In the genomic region with DNA sequence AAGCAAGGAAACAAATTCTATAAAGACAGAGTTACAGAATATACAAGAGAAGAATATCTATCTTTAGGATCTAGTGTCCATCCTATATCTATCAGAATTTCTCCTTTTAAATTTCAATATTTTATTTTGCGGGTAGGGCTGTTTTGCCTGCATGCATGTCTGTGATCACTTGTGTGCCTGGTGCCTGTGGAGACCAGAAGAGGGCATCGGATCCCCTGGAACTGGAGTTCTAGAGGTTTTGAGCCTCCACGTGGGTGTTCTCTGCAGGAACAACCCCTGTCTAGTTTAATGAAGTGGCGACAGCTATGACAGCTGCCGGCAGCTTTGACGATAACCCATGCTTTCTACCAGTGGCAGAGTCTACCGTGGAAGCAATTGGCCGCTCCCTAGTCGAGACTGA, we compare ENCODE assay signal across 9 mouse cellular contexts. TPM values are rescaled to one million over a fixed set of nuclear protein-coding genes. Genes with fewer than 3 reads are reported as not detected.
DNase-seq lines count a peak whose midpoint lies in the region; ATAC-seq and TF ChIP-seq lines count a peak whose summit lies in the region.
"Had no signal": no experiment of that assay in that cellular context is flagged by ENCODE, and none has a peak within 500 bp of the region (broad histone marks: within the 10 kb centered on the region; RNA-seq: fewer than 3 reads in every experiment).

No protein-coding gene starts in this region.

- peak; percentile 67 for TF ChIP-seq RAD21 in MEL (IDR thresholded peaks at IDR 0.05; ENCODE audit: low read depth, low read length)

- H3K4me3 ChIP-seq in MEL (ENCODE audit: control insufficient read depth in 1 of 2, insufficient read depth in 1 of 2, low read depth in 2 of 2, low read length in 2 of 2), result peak overlapping the region; percentile 62 to 67
- H3K4me3 ChIP-seq: midbrain, embryonic 12.5 days had no signal

- H3K4me1 ChIP-seq in MEL (ENCODE audit: control insufficient read depth in 1 of 2, insufficient read depth in 2 of 2, low read length in 2 of 2), result peaks cover 7 to 14% of the 10 kb centered on the region in 2 experiments; a peak in 3 of 4 replicates
- H3K4me1 ChIP-seq: midbrain, embryonic 12.5 days had no signal

- no peaks in the 10 kb centered on the region; the same call in 1 of the 2 replicates for H3K79me2 ChIP-seq in MEL (ENCODE audit: control insufficient read depth, insufficient read depth, low read length, poor library complexity)

- peak; percentile 26 to 53; a peak in 2 of 4 replicates for ATAC-seq in hematopoietic stem cell, adult 5-6 weeks (replicated peaks in 1 of 2; ENCODE audit: insufficient read depth in 1 of 2, low FRiP score in 2 of 2, low TSS enrichment in 1 of 2, low read depth in 1 of 2, poor library complexity in 2 of 2, severe bottlenecking in 2 of 2)

- peak in 2 of 3 experiments; percentile 76 to 81; a peak in 5 of 6 replicates for TF ChIP-seq CTCF in MEL (IDR thresholded peaks at IDR 0.05 in 2 of 3, conservative IDR thresholded peaks at IDR 0.05 in 1 of 3; ENCODE audit: control insufficient read depth in 1 of 3, insufficient read depth in 1 of 3, low read depth in 2 of 3, low read length in 3 of 3, poor library complexity in 1 of 3, severe bottlenecking in 1 of 3)

- H3K27me3 ChIP-seq in MEL (ENCODE audit: control insufficient read depth in 1 of 2, insufficient read depth in 2 of 2, low read length in 2 of 2), result peaks cover 0 to 3% of the 10 kb centered on the region in 2 experiments; a peak in 2 of 4 replicates

- H3K27ac ChIP-seq in MEL (ENCODE audit: control insufficient read depth, low read depth, low read length), result peak overlapping the region; percentile 47
- H3K27ac ChIP-seq: midbrain, embryonic 12.5 days had no signal

- H3K9me3 ChIP-seq in MEL (replicated peaks; ENCODE audit: insufficient read depth, low read length), result no peaks in the 10 kb centered on the region
- H3K9me3 ChIP-seq: midbrain, embryonic 12.5 days had no signal

- H3K9ac ChIP-seq in MEL (ENCODE audit: control insufficient read depth, low read depth, low read length, poor library complexity, severe bottlenecking), result peak overlapping the region; percentile 68
- H3K9ac ChIP-seq: midbrain, embryonic 12.5 days had no signal

- peaks cover 0 to 16% of the 10 kb centered on the region in 2 experiments; a peak in 2 of 4 replicates for H3K36me3 ChIP-seq in MEL (ENCODE audit: control insufficient read depth in 1 of 2, insufficient read depth in 2 of 2, low read length in 2 of 2)
- H3K36me3 ChIP-seq: midbrain, embryonic 12.5 days had no signal

- no peak for TF ChIP-seq EP300 in MEL (IDR thresholded peaks at IDR 0.05; ENCODE audit: low read depth in 1 of 2, low read length in 2 of 2)

- 0 out of 4 replicates have a peak, but pooled peaks of 1 of the 2 experiments have one; percentile 17 for TF ChIP-seq POLR2A in MEL (IDR thresholded peaks at IDR 0.05; ENCODE audit: control insufficient read depth in 1 of 2, insufficient read depth in 1 of 2, low read depth in 1 of 2, low read length in 2 of 2, poor library complexity in 1 of 2)

- DNase-seq in cerebellum, adult 9-10 months, result peak; percentile 17
- no peak for DNase-seq in cerebellum, adult 11-12 months
- peak; percentile 95 for DNase-seq in MEL (ENCODE audit: low read depth, low spot score)
- peak; percentile 29 for DNase-seq in embryo, embryonic 11.5 days (ENCODE audit: low read depth, low spot score)
- peak; percentile 29 to 43 for DNase-seq in layer of hippocampus, postnatal 10 days (ENCODE audit: low spot score in 2 of 2)
- peak; percentile 54 for DNase-seq in lung, postnatal 14 days
- DNase-seq in telencephalon, adult 2 months (ENCODE audit: low read depth, low spot score), result peak; percentile 18

TF ChIP-seq in MEL, 35 proteins besides CTCF, POLR2A, EP300 and RAD21:
- TF ChIP-seq MAZ (IDR thresholded peaks at IDR 0.05; ENCODE audit: low read depth, low read length), result peak; percentile 53; the same call in 1 of the 2 replicates
- peak; percentile 98 for TF ChIP-seq MXI1 (IDR thresholded peaks at IDR 0.05; ENCODE audit: low read depth, low read length)
- no peak for TF ChIP-seq POLR2AphosphoS2 (IDR thresholded peaks at IDR 0.05; ENCODE audit: low read length)
- TF ChIP-seq CHD2 (IDR thresholded peaks at IDR 0.05; ENCODE audit: low read length), result no peak
- peak; percentile 66 for TF ChIP-seq SMC3 (IDR thresholded peaks at IDR 0.05; ENCODE audit: low read depth, low read length)
- peak; percentile 94 for TF ChIP-seq MAX (IDR thresholded peaks at IDR 0.05; ENCODE audit: low read length)
- no peak for TF ChIP-seq MYB (IDR thresholded peaks at IDR 0.05; ENCODE audit: low read depth, low read length)
- TF ChIP-seq NELFE (IDR thresholded peaks at IDR 0.05; ENCODE audit: low read depth, low read length), result no peak
- TF ChIP-seq TBP (IDR thresholded peaks at IDR 0.05; ENCODE audit: low read depth, low read length), result peak; percentile 14; the same call in 1 of the 2 replicates
- peak; percentile 93 for TF ChIP-seq SIN3A (IDR thresholded peaks at IDR 0.05; ENCODE audit: low read length)
- TF ChIP-seq USF1 (IDR thresholded peaks at IDR 0.05; ENCODE audit: low read depth, low read length), result peak; percentile 70
- peak; percentile 21; the same call in 1 of the 2 replicates for TF ChIP-seq TAL1 (IDR thresholded peaks at IDR 0.05; ENCODE audit: low read length)
- TF ChIP-seq UBTF (IDR thresholded peaks at IDR 0.05; ENCODE audit: borderline replicate concordance, insufficient read depth, low read depth, low read length), result no peak
- TF ChIP-seq HCFC1 (IDR thresholded peaks at IDR 0.05; ENCODE audit: low read depth, low read length), result no peak
- peak; percentile 41 for TF ChIP-seq ETS1 (IDR thresholded peaks at IDR 0.05; ENCODE audit: low read depth, low read length)
- no peak for TF ChIP-seq ZC3H11A (IDR thresholded peaks at IDR 0.05; ENCODE audit: low read depth, low read length)
- TF ChIP-seq ZKSCAN1 (IDR thresholded peaks at IDR 0.05; ENCODE audit: low read depth, low read length), result 0 out of 2 replicates have a peak, but pooled peaks have one; percentile 7
- peak; percentile 38; the same call in 1 of the 2 replicates for TF ChIP-seq GATA1 (IDR thresholded peaks at IDR 0.05; ENCODE audit: low read depth, low read length)
- no peak for TF ChIP-seq MEF2A (IDR thresholded peaks at IDR 0.05; ENCODE audit: extremely low read depth, insufficient replicate concordance, low read depth, low read length, poor library complexity, severe bottlenecking)
- 0 out of 2 replicates have a peak, but pooled peaks have one; percentile 11 for TF ChIP-seq BHLHE40 (IDR thresholded peaks at IDR 0.05; ENCODE audit: borderline replicate concordance, low read depth, low read length)
- peak; percentile 99 for TF ChIP-seq MYC (IDR thresholded peaks at IDR 0.05; ENCODE audit: low read depth, low read length)
TF ChIP-seq in MEL: peak in this region for 13.

RNA-seq across cellular contexts. Expression of gene Pdzk1, which starts 16.0 kb away (rescaled TPM):
- 0.20 and 0.27 TPM in 2 replicates for total RNA-seq in MEL (2012; rRNA removed)
- under 1 TPM in 1 of 2 experiments, not detected in 1; 0.18 TPM for polyA plus RNA-seq in MEL (2012; ENCODE audit: insufficient read depth in 1 of 2, insufficient read length in 2 of 2, low read depth in 1 of 2, low replicate concordance in 2 of 2, missing spikeins in 1 of 2)
- total RNA-seq in hematopoietic stem cell, adult 5-6 weeks (2017), result 0.45 and 2.3 TPM in 2 replicates
- total RNA-seq in layer of hippocampus, postnatal 10 days (2021), result under 1 TPM; 0.14 to 0.25 TPM
- polyA plus RNA-seq: midbrain, embryonic 12.5 days had no signal

RNA-seq across cellular contexts. Expression of gene Cd160, which starts 16.0 kb away (rescaled TPM):
- 0.04 TPM in 1 of 2 replicates, not detected in the other for total RNA-seq in MEL (2012; rRNA removed)
- polyA plus RNA-seq in MEL (2012; ENCODE audit: insufficient read depth in 1 of 2, insufficient read length in 2 of 2, low read depth in 1 of 2, low replicate concordance in 2 of 2, missing spikeins in 1 of 2), result under 1 TPM in 1 of 2 experiments, not detected in 1; 0.32 TPM
- total RNA-seq in hematopoietic stem cell, adult 5-6 weeks (2017), result 0.38 and 1.8 TPM in 2 replicates
- not detected for total RNA-seq in layer of hippocampus, postnatal 10 days (2021)
